Mouse (Mus musculus): ENCODE measurements around the gene Chrnb1.

- TF ChIP-seq POLR2A (IDR thresholded peaks at IDR 0.05; ENCODE audit: insufficient read depth, low read depth, low read length) (no peak), CTCF (IDR thresholded peaks at IDR 0.05; ENCODE audit: insufficient read depth, low read depth, low read length) (no peak)
Measured at GRCm38 (mm10) chr11:69815155-69815554, 19.4 kb upstream of the Chrnb1 start, which contains the start of gene Gm39566.

All from olfactory bulb, adult 2 months (tissue).